17 mouse cellular contexts compared by ENCODE assay signal in genomic region chr5:30618376-30619003, GRCm38 (mm10). TPM values are rescaled to one million over a fixed set of nuclear protein-coding genes. Genes with fewer than 3 reads are reported as not detected.
A peak's percentile ranks its signal among the peaks of the same experiment; 100 is the strongest.
DNase-seq lines count a peak whose midpoint lies in the region; ATAC-seq lines count a peak whose summit lies in the region.
"Had no signal": no experiment of that assay in that cellular context is flagged by ENCODE, and none has a peak within 500 bp of the region (broad histone marks: within the 10 kb centered on the region; RNA-seq: fewer than 3 reads in every experiment).

No protein-coding gene starts in this region.

- WGBS in heart, embryonic 14.5 days, result 76% methylated on average over 8 of the region's 8 CpGs
- 72% methylated on average over 8 of the region's 8 CpGs for WGBS in heart, embryonic 16.5 days
- WGBS in forebrain, embryonic 13.5 days, result 86% methylated on average over 8 of the region's 8 CpGs

- peak overlapping the region; percentile 27 for H3K9ac ChIP-seq in heart, embryonic 14.5 days (ENCODE audit: low read length)
- H3K9ac ChIP-seq in heart, embryonic 16.5 days (ENCODE audit: low read length), result 0 out of 2 replicates have a peak overlapping the region, but pooled peaks have one; percentile 31
- H3K9ac ChIP-seq in forebrain, embryonic 13.5 days, result no peak overlapping the region
- H3K9ac ChIP-seq: hindbrain, embryonic 15.5 days; intestine, embryonic 15.5 days; liver, embryonic 15.5 days; midbrain, embryonic 12.5 days; neural tube, embryonic 12.5 days had no signal

- H3K4me2 ChIP-seq in heart, embryonic 14.5 days (ENCODE audit: low read length), result no peak overlapping the region
- H3K4me2 ChIP-seq in heart, embryonic 16.5 days (ENCODE audit: low read depth, low read length), result no peak overlapping the region
- H3K4me2 ChIP-seq in forebrain, embryonic 13.5 days, result no peak overlapping the region
- H3K4me2 ChIP-seq: hindbrain, embryonic 15.5 days; limb, embryonic 12.5 days; midbrain, embryonic 12.5 days; neural tube, embryonic 12.5 days had no signal

- peaks cover 15% of the 10 kb centered on the region for H3K27me3 ChIP-seq in heart, embryonic 14.5 days (ENCODE audit: control insufficient read depth, insufficient read depth, low read length)
- H3K27me3 ChIP-seq in heart, embryonic 16.5 days (ENCODE audit: control insufficient read depth, insufficient read depth, low read length), result peaks cover 15% of the 10 kb centered on the region
- peaks cover 40% of the 10 kb centered on the region for H3K27me3 ChIP-seq in forebrain, embryonic 13.5 days

- H3K4me3 ChIP-seq in heart, embryonic 14.5 days (ENCODE audit: control insufficient read depth in 1 of 2, insufficient read depth in 1 of 2, low read depth in 1 of 2, low read length in 2 of 2), result no peak overlapping the region
- no peak overlapping the region for H3K4me3 ChIP-seq in brown adipose tissue, adult 24 weeks (ENCODE audit: insufficient read depth, low read depth, low read length)
- no peak overlapping the region for H3K4me3 ChIP-seq in heart, embryonic 16.5 days (ENCODE audit: low read length)
- H3K4me3 ChIP-seq in forebrain, embryonic 13.5 days, result no peak overlapping the region
- H3K4me3 ChIP-seq: forebrain, embryonic 10.5 days; gastrocnemius, adult 2 months; hindbrain, embryonic 15.5 days; intestine, embryonic 15.5 days; limb, embryonic 12.5 days; liver, embryonic 15.5 days; midbrain, embryonic 12.5 days; neural tube, embryonic 12.5 days had no signal

- no peaks in the 10 kb centered on the region for H3K9me3 ChIP-seq in heart, embryonic 14.5 days (ENCODE audit: control insufficient read depth, low read length)
- no peaks in the 10 kb centered on the region for H3K9me3 ChIP-seq in heart, embryonic 16.5 days (replicated peaks; ENCODE audit: control insufficient read depth, low read length)
- H3K9me3 ChIP-seq in forebrain, embryonic 13.5 days (replicated peaks), result no peaks in the 10 kb centered on the region
- H3K9me3 ChIP-seq: forebrain, embryonic 10.5 days; hindbrain, embryonic 15.5 days; intestine, embryonic 15.5 days; limb, embryonic 12.5 days; liver, embryonic 15.5 days; midbrain, embryonic 12.5 days; neural tube, embryonic 12.5 days had no signal

- intact Hi-C loops in heart, postnatal 36 days (cut with DNase I), result loop anchor here (5.0 kb wide), 1 partner anchor 41 kb away; no protein-coding TSS in a partner anchor

- peak overlapping the region; percentile 58 to 88 for H3K27ac ChIP-seq in heart, embryonic 14.5 days (replicated peaks in 1 of 2; ENCODE audit: control insufficient read depth in 1 of 2, insufficient read depth in 1 of 2, low read depth in 2 of 2, low read length in 2 of 2)
- peak overlapping the region; percentile 91 for H3K27ac ChIP-seq in brown adipose tissue, adult 24 weeks (replicated peaks; ENCODE audit: low read depth, low read length)
- H3K27ac ChIP-seq in heart, embryonic 16.5 days (ENCODE audit: low read length), result peak overlapping the region; percentile 89
- H3K27ac ChIP-seq in forebrain, embryonic 13.5 days, result no peak overlapping the region
- H3K27ac ChIP-seq: forebrain, embryonic 10.5 days; gastrocnemius, adult 2 months; hindbrain, embryonic 15.5 days; intestine, embryonic 15.5 days; limb, embryonic 12.5 days; liver, embryonic 15.5 days; midbrain, embryonic 12.5 days; neural tube, embryonic 12.5 days had no signal

- DNase-seq in cerebellum, adult 9-11 months, result peak; percentile 30
- DNase-seq in cerebellum, postnatal 4 days (ENCODE audit: low spot score in 2 of 2), result no peak
- no peak for DNase-seq in heart, postnatal 36 days
- DNase-seq: thymus, postnatal 25 days had no signal

- no peak for ATAC-seq in heart, embryonic 14.5 days (ENCODE audit: insufficient number of reproducible peaks, insufficient read depth, low FRiP score, low read depth)
- no peak for ATAC-seq in heart, embryonic 16.5 days (replicated peaks; ENCODE audit: extremely low read depth, insufficient read depth, low FRiP score)
- ATAC-seq in forebrain, embryonic 13.5 days, result no peak

- H3K36me3 ChIP-seq in heart, embryonic 14.5 days (ENCODE audit: control insufficient read depth, insufficient read depth, low read length), result no peaks in the 10 kb centered on the region
- H3K36me3 ChIP-seq in heart, embryonic 16.5 days (ENCODE audit: control insufficient read depth, insufficient read depth), result no peaks in the 10 kb centered on the region
- no peaks in the 10 kb centered on the region for H3K36me3 ChIP-seq in forebrain, embryonic 13.5 days (ENCODE audit: poor library complexity, severe bottlenecking)
- H3K36me3 ChIP-seq: forebrain, embryonic 10.5 days; hindbrain, embryonic 15.5 days; intestine, embryonic 15.5 days; limb, embryonic 12.5 days; liver, embryonic 15.5 days; midbrain, embryonic 12.5 days; neural tube, embryonic 12.5 days had no signal

- peaks cover 44 to 69% of the 10 kb centered on the region in 2 experiments for H3K4me1 ChIP-seq in heart, embryonic 14.5 days (ENCODE audit: control insufficient read depth in 2 of 2, insufficient read depth in 2 of 2, low read length in 2 of 2)
- H3K4me1 ChIP-seq in brown adipose tissue, adult 24 weeks (ENCODE audit: control insufficient read depth, insufficient read depth, insufficient read length, low read length), result peaks cover 33% of the 10 kb centered on the region
- H3K4me1 ChIP-seq in heart, embryonic 16.5 days (ENCODE audit: control insufficient read depth, insufficient read depth, low read length), result peaks cover 54% of the 10 kb centered on the region
- peaks cover 20% of the 10 kb centered on the region for H3K4me1 ChIP-seq in forebrain, embryonic 13.5 days

RNA-seq across cellular contexts. Expression of gene Slc35f6, which starts 29.2 kb away (rescaled TPM):
- polyA plus RNA-seq in heart, embryonic 14.5 days (2014; fragmentation: Nextera tagmentation; extraction: Ambion mirVana), result 27.3 and 29.6 TPM in 2 replicates
- 10 to 100 TPM; 50.0 to 53.3 TPM for total RNA-seq in heart, postnatal 36 days (2021)
- polyA plus RNA-seq in brown adipose tissue, adult 24 weeks (2012; ENCODE audit: insufficient read depth, insufficient read length, missing spikeins), result 20.9 and 21.8 TPM in 2 replicates
- 25.6 and 25.7 TPM in 2 replicates for polyA plus RNA-seq in heart, embryonic 16.5 days (2015; fragmentation: Nextera tagmentation; extraction: Ambion mirVana)
- 26.2 and 29.3 TPM in 2 replicates for polyA plus RNA-seq in forebrain, embryonic 13.5 days (2015; fragmentation: Nextera tagmentation; extraction: Ambion mirVana)

RNA-seq across cellular contexts. Expression of gene Kcnk3, which starts 30.5 kb away (rescaled TPM):
- 30.2 and 40.3 TPM in 2 replicates for polyA plus RNA-seq in heart, embryonic 14.5 days (2014; fragmentation: Nextera tagmentation; extraction: Ambion mirVana)
- total RNA-seq in heart, postnatal 36 days (2021), result 100 to 1,000 TPM; 234 to 245 TPM
- polyA plus RNA-seq in brown adipose tissue, adult 24 weeks (2012; ENCODE audit: insufficient read depth, insufficient read length, missing spikeins), result 118 and 132 TPM in 2 replicates
- 15.3 and 19.2 TPM in 2 replicates for polyA plus RNA-seq in heart, embryonic 16.5 days (2015; fragmentation: Nextera tagmentation; extraction: Ambion mirVana)
- polyA plus RNA-seq in forebrain, embryonic 13.5 days (2015; fragmentation: Nextera tagmentation; extraction: Ambion mirVana), result 1.0 TPM in 2 replicates
- total RNA-seq: granulocyte monocyte progenitor cell, adult 5-6 weeks had no signal

RNA-seq across cellular contexts. Expression of gene Cenpa, which starts 48.1 kb away (rescaled TPM):
- 268 and 290 TPM in 2 replicates for polyA plus RNA-seq in heart, embryonic 14.5 days (2014; fragmentation: Nextera tagmentation; extraction: Ambion mirVana)
- 10 to 100 TPM; 49.5 to 55.2 TPM for total RNA-seq in heart, postnatal 36 days (2021)
- polyA plus RNA-seq in brown adipose tissue, adult 24 weeks (2012; ENCODE audit: insufficient read depth, insufficient read length, missing spikeins), result 4.2 and 13.7 TPM in 2 replicates
- 210 and 225 TPM in 2 replicates for polyA plus RNA-seq in heart, embryonic 16.5 days (2015; fragmentation: Nextera tagmentation; extraction: Ambion mirVana)
- polyA plus RNA-seq in forebrain, embryonic 13.5 days (2015; fragmentation: Nextera tagmentation; extraction: Ambion mirVana), result 264 and 275 TPM in 2 replicates

Comparison
In these comparisons a context has a peak if more than half of its experiments do, and no peak if none do; other contexts are left out.
1. RNA of gene Cenpa, which starts 48.1 kb away (polyA plus RNA-seq): 268 to 290 TPM in heart, embryonic 14.5 days, 264 to 275 TPM in forebrain, embryonic 13.5 days and 210 to 225 TPM in heart, embryonic 16.5 days; 4.2 to 13.7 TPM in brown adipose tissue, adult 24 weeks; every median in the first group is over 10 times any median in the second.